Mouse (Mus musculus) heart, embryonic 11.5 days (tissue): ENCODE measurements at regions not wholly inside any gene's neighbourhood (a gene's known extent, or its start where the extent isn't known, plus 50 kb on each side); places are given as distances from the start of the nearest gene placed in this dataset.

ENCODE experiments used
- ATAC-seq: fragments of 200-750 bp; cut with Nextera tagmentation; replicated peaks from 2 replicates; pipeline ENCODE4 v1.8.0; 2017; ENCODE audit warnings: moderate library complexity; ENCODE audit not compliant: insufficient number of reproducible peaks, low FRiP score, low TSS enrichment
- H3K27ac ChIP-seq: fragments of 300-500 bp; sonication (generic); 2 replicates; pipeline ENCODE4 v1.5.1; 2014; ENCODE audit warnings: mild to moderate bottlenecking, low read depth, low read length
- H3K27me3 ChIP-seq: fragments of 300-500 bp; sonication (generic); 2 replicates; pipeline ENCODE4 v1.6.1; 2014; ENCODE audit warnings: mild to moderate bottlenecking, low read length, mixed read lengths; ENCODE audit not compliant: control insufficient read depth, insufficient read depth
- H3K36me3 ChIP-seq: fragments of 300-500 bp; sonication (generic); 2 replicates; pipeline ENCODE4 v1.6.1; 2014; ENCODE audit warnings: mild to moderate bottlenecking, low read length, moderate library complexity, mixed read lengths; ENCODE audit not compliant: control insufficient read depth, insufficient read depth
- H3K4me1 ChIP-seq: fragments of 300-500 bp; sonication (generic); 2 replicates; pipeline ENCODE4 v1.6.1; 2014; ENCODE audit warnings: low read length; ENCODE audit not compliant: control insufficient read depth, insufficient read depth
- H3K4me2 ChIP-seq: fragments of 300-500 bp; sonication (generic); 2 replicates; pipeline ENCODE4 v1.6.1; 2014; ENCODE audit warnings: mild to moderate bottlenecking, moderate library complexity
- H3K4me3 ChIP-seq: fragments of 300-500 bp; sonication (generic); 2 replicates; pipeline ENCODE4 v1.5.1; 2014; ENCODE audit warnings: low read depth, low read length
- H3K9ac ChIP-seq: fragments of 300-500 bp; sonication (generic); 2 replicates; pipeline ENCODE4 v1.6.1; 2014; ENCODE audit warnings: mild to moderate bottlenecking, low read depth, low read length, moderate library complexity
- H3K9me3 ChIP-seq: fragments of 300-500 bp; sonication (generic); replicated peaks from 2 replicates; pipeline ENCODE4 v1.6.1; 2016; ENCODE audit warnings: low read length; ENCODE audit not compliant: control insufficient read depth
- WGBS: fragments of 180-500 bp; shearing (Covaris S2); extraction: QIAGEN DNeasy Blood & Tissue Kit; methylation state at CpG from one replicate; pipeline ENCODE4 v1.1.7; 2014; ENCODE audit not compliant: insufficient replicate concordance; 5-methylcytosine and 5-hydroxymethylcytosine counted together

DNA sequence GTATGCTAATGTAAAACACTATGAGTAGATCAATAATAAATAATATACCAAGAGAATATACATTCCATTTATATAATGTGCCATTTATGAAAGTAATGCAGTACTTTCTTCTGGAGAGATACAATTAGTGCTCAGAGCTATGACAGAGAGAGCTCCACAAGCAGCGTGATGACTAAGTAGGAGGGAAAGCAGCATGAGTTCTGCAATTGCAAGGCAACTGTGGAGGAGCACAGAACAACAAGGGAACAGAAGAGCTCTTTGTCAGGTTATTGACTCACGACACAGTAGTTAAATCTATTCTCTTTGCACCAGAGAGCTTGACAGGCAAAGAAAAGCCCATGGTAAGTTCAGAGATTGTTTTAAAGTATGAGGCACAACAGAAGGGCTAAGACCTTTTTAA is 115.0 kb upstream of the Gnpda2 start:
- Histone ChIP-seq H3K36me3 (no peaks in the 10 kb centered on the region), H3K27me3 (no peaks in the 10 kb centered on the region), H3K4me3 (no peak overlapping the region), H3K27ac (no peak overlapping the region), H3K9ac (no peak overlapping the region), H3K4me1 (no peaks in the 10 kb centered on the region), H3K4me2 (no peak overlapping the region), H3K9me3 (no peaks in the 10 kb centered on the region)
- no peak for ATAC-seq
- WGBS, result 48% methylated on average over 2 of the region's 2 CpGs

GRCm38 (mm10) chr5:69705168-69705532 is 113.0 kb upstream of the Gnpda2 start:
- WGBS, result 79% methylated on average over 4 of the region's 4 CpGs
- H3K27me3 ChIP-seq, result no peaks in the 10 kb centered on the region
- H3K36me3 ChIP-seq, result no peaks in the 10 kb centered on the region
- H3K9ac ChIP-seq, result no peak overlapping the region
- no peak overlapping the region for H3K27ac ChIP-seq
- no peak overlapping the region for H3K4me2 ChIP-seq
- no peak for ATAC-seq
- no peaks in the 10 kb centered on the region for H3K9me3 ChIP-seq
- H3K4me3 ChIP-seq, result no peak overlapping the region
- H3K4me1 ChIP-seq, result no peaks in the 10 kb centered on the region

GRCm38 (mm10) chr5:69704261-69705167 is 112.4 kb upstream of the Gnpda2 start:
- H3K9ac ChIP-seq, result no peak overlapping the region
- WGBS, result 56% methylated on average over 2 of the region's 2 CpGs
- no peaks in the 10 kb centered on the region for H3K27me3 ChIP-seq
- no peak overlapping the region for H3K4me3 ChIP-seq
- H3K36me3 ChIP-seq, result no peaks in the 10 kb centered on the region
- no peak for ATAC-seq
- H3K27ac ChIP-seq, result no peak overlapping the region
- H3K4me1 ChIP-seq, result no peaks in the 10 kb centered on the region
- H3K9me3 ChIP-seq, result no peaks in the 10 kb centered on the region
- H3K4me2 ChIP-seq, result no peak overlapping the region

DNA sequence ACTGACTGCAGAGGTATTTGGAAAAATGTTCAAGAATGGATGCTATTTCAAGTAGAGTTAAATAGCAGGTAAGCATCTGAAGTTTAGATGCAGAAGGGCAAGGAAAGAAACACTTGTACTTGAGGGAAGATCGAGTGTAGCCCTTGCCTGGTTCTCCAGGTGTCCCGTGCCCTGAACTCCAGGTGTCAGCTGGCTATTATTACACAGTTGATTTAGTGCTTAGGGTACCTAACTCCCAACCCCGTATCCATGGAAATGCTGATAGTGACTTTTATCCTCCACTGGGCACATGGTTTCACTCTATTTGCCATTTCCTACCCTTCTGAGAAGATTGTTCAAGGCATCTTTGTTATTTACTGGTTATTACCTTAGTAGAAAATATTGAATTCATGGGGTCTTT is 86.6 kb upstream of the Gnpda2 start:
- no peak overlapping the region for H3K27ac ChIP-seq
- H3K27me3 ChIP-seq, result no peaks in the 10 kb centered on the region
- H3K9ac ChIP-seq, result no peak overlapping the region
- H3K4me2 ChIP-seq, result no peak overlapping the region
- no peaks in the 10 kb centered on the region for H3K4me1 ChIP-seq
- no peak for ATAC-seq
- 71% methylated on average over 3 of the region's 3 CpGs for WGBS
- H3K36me3 ChIP-seq, result no peaks in the 10 kb centered on the region
- no peak overlapping the region for H3K4me3 ChIP-seq
- no peaks in the 10 kb centered on the region for H3K9me3 ChIP-seq

DNA sequence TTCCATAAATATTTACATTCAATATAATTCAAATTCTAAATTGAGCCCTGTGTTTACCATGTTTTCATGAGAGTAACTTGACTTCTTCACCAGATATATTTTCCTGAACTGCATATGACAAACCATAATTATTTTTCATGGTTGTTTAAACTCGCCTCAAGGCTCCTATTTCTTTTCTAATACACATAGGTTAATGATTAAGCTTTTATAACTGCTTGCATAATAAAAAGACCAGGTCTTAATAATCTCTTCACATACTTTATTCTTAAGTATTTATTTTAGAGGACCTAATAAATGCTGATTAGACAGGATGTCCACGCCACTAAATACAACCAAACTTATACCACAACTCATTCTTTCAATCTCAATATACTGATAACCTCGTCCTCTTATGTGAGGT is 86.1 kb upstream of the Gnpda2 start:
- no peak overlapping the region for H3K4me2 ChIP-seq
- no peaks in the 10 kb centered on the region for H3K9me3 ChIP-seq
- ATAC-seq, result no peak

GRCm38 (mm10) chr5:69665555-69665954 is 73.4 kb upstream of the Gnpda2 start:
- no peak overlapping the region for H3K9ac ChIP-seq
- 60% methylated on average over 2 of the region's 2 CpGs for WGBS
- no peak for ATAC-seq
- H3K4me3 ChIP-seq, result no peak overlapping the region
- no peak overlapping the region for H3K4me2 ChIP-seq
- no peak overlapping the region for H3K27ac ChIP-seq
- no peaks in the 10 kb centered on the region for H3K4me1 ChIP-seq
- no peaks in the 10 kb centered on the region for H3K36me3 ChIP-seq
- H3K9me3 ChIP-seq, result no peaks in the 10 kb centered on the region
- no peaks in the 10 kb centered on the region for H3K27me3 ChIP-seq

More for the DNA sequence above, 86.1 kb upstream of the Gnpda2 start:
- 64% methylated on average over 3 of the region's 3 CpGs for WGBS
- Histone ChIP-seq H3K4me3 (no peak overlapping the region), H3K4me1 (no peaks in the 10 kb centered on the region), H3K36me3 (no peaks in the 10 kb centered on the region), H3K27me3 (no peaks in the 10 kb centered on the region), H3K27ac (no peak overlapping the region), H3K9ac (no peak overlapping the region)

DNA sequence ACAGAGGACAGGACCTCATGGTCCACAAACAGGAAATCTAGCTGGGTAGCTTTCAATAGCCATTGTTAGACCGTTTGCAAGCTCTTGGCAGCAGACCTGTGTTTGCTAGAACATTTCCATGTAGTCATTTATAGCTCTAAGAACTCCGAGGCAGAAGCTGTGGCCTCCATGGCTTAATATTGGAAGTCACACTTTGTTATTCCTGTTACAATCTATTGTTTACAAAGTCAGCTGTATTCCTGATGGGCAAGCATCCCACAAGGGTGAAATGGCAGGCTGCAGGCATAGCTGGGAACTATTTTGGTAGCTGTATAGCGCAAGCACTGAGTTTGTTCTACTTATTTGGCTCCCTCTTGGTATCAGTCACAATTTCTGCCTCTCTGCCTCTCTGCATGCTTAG is 71.8 kb upstream of the Gnpda2 start:
- 65% methylated on average over 3 of the region's 3 CpGs for WGBS

More for the DNA sequence above, 71.8 kb upstream of the Gnpda2 start:
- no peaks in the 10 kb centered on the region for H3K36me3 ChIP-seq
- ATAC-seq, result no peak
- H3K9ac ChIP-seq, result no peak overlapping the region
- H3K4me3 ChIP-seq, result no peak overlapping the region
- no peaks in the 10 kb centered on the region for H3K4me1 ChIP-seq
- no peak overlapping the region for H3K27ac ChIP-seq
- no peak overlapping the region for H3K4me2 ChIP-seq
- no peaks in the 10 kb centered on the region for H3K9me3 ChIP-seq
- H3K27me3 ChIP-seq, result no peaks in the 10 kb centered on the region
